Mouse (Mus musculus) thymus, adult 2 months (tissue): ENCODE measurements around the gene Bicra.

Experiments
- CTCF ChIP-seq: fragments of 200-500 bp; IDR thresholded peaks from 2 replicates; pipeline ENCODE4 v1.5.1; 2012; ENCODE audit warnings: mild to moderate bottlenecking, control low read depth, low read length, moderate library complexity, borderline replicate concordance; ENCODE audit not compliant: control insufficient read depth, poor library complexity, insufficient read depth; ENCODE audit errors: extremely low read depth
- POLR2A ChIP-seq: fragments of 200-500 bp; IDR thresholded peaks from 2 replicates; pipeline ENCODE4 v1.6.1; 2012; ENCODE audit warnings: mild to moderate bottlenecking, low read length, control low read depth, moderate library complexity; ENCODE audit not compliant: control insufficient read depth, poor library complexity, insufficient read depth; ENCODE audit errors: extremely low read depth

- TF ChIP-seq CTCF: no peak
- no peak for TF ChIP-seq POLR2A
Observed at GRCm38 (mm10) chr7:16001691-16002090, 46.0 kb downstream of the Bicra start.
